Mouse (Mus musculus): Measurements from ENCODE around the gene Tex46. TPM values are rescaled to one million over a fixed set of nuclear protein-coding genes. Genes with fewer than 3 reads are reported as not detected.

Tex46 gene
- total and polyA plus RNA-seq, 3 experiments, result not detected

- H3K79me2 ChIP-seq (replicated peaks; ENCODE audit: control insufficient read depth, extremely low read depth, insufficient read depth, poor library complexity, severe bottlenecking), result peaks cover 23% of the 10 kb centered on the region
- in situ Hi-C loops (cut with MboI; ENCODE audit: low pct_ligation_motif_present, low pct_unique_long_range_greater_than_20kb, low sequenced_read_pairs), result no loop called here
- H3K9me3 ChIP-seq (replicated peaks; ENCODE audit: low read length), result no peaks in the 10 kb centered on the region
- no peak overlapping the region for H3K4me3 ChIP-seq (replicated peaks in 1 of 3; ENCODE audit: low read depth in 2 of 3, low read length in 2 of 3, poor library complexity in 1 of 3)
- H3K4me2 ChIP-seq (ENCODE audit: insufficient read depth, low read depth, poor library complexity, severe bottlenecking), result no peak overlapping the region
- TF ChIP-seq CTCF (conservative IDR thresholded peaks at IDR 0.05 in 1 of 2, IDR thresholded peaks at IDR 0.05 in 1 of 2; ENCODE audit: low read depth in 2 of 2, low read length in 2 of 2) (no peak), EP300 (IDR thresholded peaks at IDR 0.05; ENCODE audit: low read length) (no peak), ETS1 (conservative IDR thresholded peaks at IDR 0.05; ENCODE audit: low read depth, low read length) (no peak), POLR2AphosphoS2 (IDR thresholded peaks at IDR 0.05; ENCODE audit: low read depth, low read length) (no peak), RCOR1 (conservative IDR thresholded peaks at IDR 0.05; ENCODE audit: low read depth, low read length) (no peak), JUN (IDR thresholded peaks at IDR 0.05; ENCODE audit: insufficient read depth, low read depth, low read length) (no peak), MEF2A (IDR thresholded peaks at IDR 0.05; ENCODE audit: borderline replicate concordance, low read depth, low read length) (no peak), MXI1 (IDR thresholded peaks at IDR 0.05; ENCODE audit: low read depth, low read length) (no peak), MAFK (IDR thresholded peaks at IDR 0.05; ENCODE audit: insufficient replicate concordance, low read length) (no peak), MYC (IDR thresholded peaks at IDR 0.05; ENCODE audit: low read depth, low read length) (no peak), IRF4 (IDR thresholded peaks at IDR 0.05; ENCODE audit: low read depth, low read length) (no peak), E2F4 (IDR thresholded peaks at IDR 0.05; ENCODE audit: insufficient replicate concordance, low read depth, low read length) (no peak), ZKSCAN1 (IDR thresholded peaks at IDR 0.05; ENCODE audit: borderline replicate concordance, low read depth, low read length) (no peak), BHLHE40 (IDR thresholded peaks at IDR 0.05; ENCODE audit: low read depth, low read length) (no peak)
- no peak overlapping the region for H3K27ac ChIP-seq (ENCODE audit: insufficient read depth, low read depth)
- peaks cover 0 to 21% of the 10 kb centered on the region in 2 experiments; a peak in 3 of 4 replicates for H3K4me1 ChIP-seq (ENCODE audit: control insufficient read depth in 1 of 2, insufficient read depth in 2 of 2)
- H3K27me3 ChIP-seq (replicated peaks), result no peaks in the 10 kb centered on the region
- dilution Hi-C loops (cut with MboI; ENCODE audit: extremely low pct_ligation_motif_present, extremely low pct_unique_long_range_greater_than_20kb, low sequenced_read_pairs), result no loop called here
- DNase-seq (ENCODE audit: extremely low read depth), result no peak
- no peak overlapping the region for H3K9ac ChIP-seq (ENCODE audit: insufficient read depth, low read depth)
- H3K36me3 ChIP-seq (replicated peaks in 1 of 2; ENCODE audit: control insufficient read depth in 1 of 2, insufficient read depth in 1 of 2, low read length in 1 of 2), result peaks cover 6 to 56% of the 10 kb centered on the region in 2 experiments
Measured at GRCm38 (mm10) chr4:136588003-136588402, 22.2 kb upstream of the Tex46 start.

- in situ Hi-C loops (cut with MboI; ENCODE audit: low pct_ligation_motif_present, low pct_unique_long_range_greater_than_20kb, low sequenced_read_pairs) (no loop called here), dilution Hi-C loops (cut with MboI; ENCODE audit: extremely low pct_ligation_motif_present, extremely low pct_unique_long_range_greater_than_20kb, low sequenced_read_pairs) (no loop called here)
- H3K79me2 ChIP-seq (replicated peaks; ENCODE audit: control insufficient read depth, extremely low read depth, insufficient read depth, poor library complexity, severe bottlenecking), result peaks cover 41% of the 10 kb centered on the region
- DNase-seq (ENCODE audit: extremely low read depth), result no peak
- H3K9me3 ChIP-seq (replicated peaks; ENCODE audit: low read length), result no peaks in the 10 kb centered on the region
- no peak overlapping the region for H3K9ac ChIP-seq (ENCODE audit: insufficient read depth, low read depth)
- H3K36me3 ChIP-seq (replicated peaks in 1 of 2; ENCODE audit: control insufficient read depth in 1 of 2, insufficient read depth in 1 of 2, low read length in 1 of 2), result peaks cover 6 to 55% of the 10 kb centered on the region in 2 experiments
- H3K4me1 ChIP-seq (ENCODE audit: control insufficient read depth in 1 of 2, insufficient read depth in 2 of 2), result peaks cover 2 to 33% of the 10 kb centered on the region in 2 experiments; a peak in 3 of 4 replicates
- H3K27ac ChIP-seq (ENCODE audit: insufficient read depth, low read depth), result no peak overlapping the region
- TF ChIP-seq NELFE (IDR thresholded peaks at IDR 0.05; ENCODE audit: low read depth, low read length) (no peak), USF2 (conservative IDR thresholded peaks at IDR 0.05; ENCODE audit: low read depth, low read length) (no peak)
- H3K27me3 ChIP-seq (replicated peaks), result no peaks in the 10 kb centered on the region
- H3K4me3 ChIP-seq (replicated peaks in 1 of 3; ENCODE audit: low read depth in 2 of 3, low read length in 2 of 3, poor library complexity in 1 of 3), result no peak overlapping the region
- H3K4me2 ChIP-seq (ENCODE audit: insufficient read depth, low read depth, poor library complexity, severe bottlenecking), result no peak overlapping the region
Measured at GRCm38 (mm10) chr4:136592111-136592510, 18.1 kb upstream of the Tex46 start.

Measured in CH12.LX (cell line).